Mouse (Mus musculus): ENCODE data around the gene Phldb1. TPM values are rescaled to one million over a fixed set of nuclear protein-coding genes. Genes with fewer than 3 reads are reported as not detected.
"Not testable (repeated sequence)": the region's sequence is repeated elsewhere in the genome, so short reads cannot be mapped to it uniquely, and the experiment has no call there.

The Phldb1 gene
- polyA plus RNA-seq (2014; fragmentation: Nextera tagmentation; extraction: Ambion mirVana): 41.9 and 46.4 TPM in 2 replicates

- ATAC-seq (ENCODE audit: low FRiP score) (peak; percentile 60), DNase-seq (ENCODE audit: low spot score) (no peak)
- H3K4me3 ChIP-seq (replicated peaks; ENCODE audit: low read length): peak within 1 kb of the TSS; percentile 49
- peak within 1 kb of the TSS; percentile 44 for H3K27ac ChIP-seq
- H3K4me1 ChIP-seq (replicated peaks; ENCODE audit: control insufficient read depth, insufficient read depth, low read length): peaks cover 10% of the 10 kb centered on the region; the same call in 1 of the 2 replicates
- peak within 1 kb of the TSS; percentile 57 for H3K9ac ChIP-seq
- peaks cover 14% of the 10 kb centered on the region; the same call in 1 of the 2 replicates for H3K27me3 ChIP-seq (ENCODE audit: control insufficient read depth, insufficient read depth, low read length)
- peak within 1 kb of the TSS; percentile 94 for H3K4me2 ChIP-seq (replicated peaks)
- H3K9me3 ChIP-seq (ENCODE audit: control insufficient read depth, low read length): no peaks in the 10 kb centered on the region
- under 1% methylated on average over 44 of the region's 47 CpGs for WGBS
- H3K36me3 ChIP-seq (replicated peaks; ENCODE audit: control insufficient read depth, insufficient read depth): no peaks in the 10 kb centered on the region
These were observed at the start of gene Phldb1 for GRCm38 (mm10) chr9:44734524-44735494. Phldb1 (minus strand) TSS chr9:44735198.

GRCm38 (mm10) chr9:44772750-44773651, 38.0 kb upstream of the Phldb1 start:
- peak overlapping the region; percentile 90 for H3K9ac ChIP-seq
- peaks cover 25% of the 10 kb centered on the region for H3K36me3 ChIP-seq (replicated peaks; ENCODE audit: control insufficient read depth, insufficient read depth)
- under 1% methylated on average over 41 of the region's 41 CpGs for WGBS
- no peaks in the 10 kb centered on the region for H3K27me3 ChIP-seq (ENCODE audit: control insufficient read depth, insufficient read depth, low read length)
- ATAC-seq (ENCODE audit: low FRiP score) (peak; percentile 98), DNase-seq (ENCODE audit: low spot score) (peak; percentile 97)
- H3K9me3 ChIP-seq (ENCODE audit: control insufficient read depth, low read length): no peaks in the 10 kb centered on the region
- peak overlapping the region; percentile 78 for H3K4me3 ChIP-seq (replicated peaks; ENCODE audit: low read length)
- H3K27ac ChIP-seq: peak overlapping the region; percentile 90
- peak overlapping the region; percentile 78 for H3K4me2 ChIP-seq (replicated peaks)
- H3K4me1 ChIP-seq (replicated peaks; ENCODE audit: control insufficient read depth, insufficient read depth, low read length): peaks cover 8% of the 10 kb centered on the region

GRCm38 (mm10) chr9:44772392-44772749, 37.4 kb upstream of the Phldb1 start:
- H3K9ac ChIP-seq: peak overlapping the region; percentile 39; the same call in 1 of the 2 replicates
- H3K4me1 ChIP-seq (replicated peaks; ENCODE audit: control insufficient read depth, insufficient read depth, low read length): peaks cover 8% of the 10 kb centered on the region
- H3K4me2 ChIP-seq (replicated peaks): no peak overlapping the region
- no peaks in the 10 kb centered on the region for H3K9me3 ChIP-seq (ENCODE audit: control insufficient read depth, low read length)
- H3K4me3 ChIP-seq (replicated peaks; ENCODE audit: low read length): peak overlapping the region; percentile 78; the same call in 1 of the 2 replicates
- H3K27ac ChIP-seq: peak overlapping the region; percentile 47; the same call in 1 of the 2 replicates
- ATAC-seq (ENCODE audit: low FRiP score) (no peak), DNase-seq (ENCODE audit: low spot score) (no peak)
- WGBS: 25% methylated on average over 5 of the region's 5 CpGs
- H3K27me3 ChIP-seq (ENCODE audit: control insufficient read depth, insufficient read depth, low read length): no peaks in the 10 kb centered on the region
- peaks cover 25% of the 10 kb centered on the region for H3K36me3 ChIP-seq (replicated peaks; ENCODE audit: control insufficient read depth, insufficient read depth)

- H3K9me3 ChIP-seq (ENCODE audit: control insufficient read depth, low read length): no peaks in the 10 kb centered on the region
- no peak overlapping the region for H3K9ac ChIP-seq
- no peak for ATAC-seq (ENCODE audit: low FRiP score)
- no peak overlapping the region for H3K27ac ChIP-seq
- H3K36me3 ChIP-seq (replicated peaks; ENCODE audit: control insufficient read depth, insufficient read depth): peaks cover 18% of the 10 kb centered on the region
- no peaks in the 10 kb centered on the region for H3K27me3 ChIP-seq (ENCODE audit: control insufficient read depth, insufficient read depth, low read length)
- DNase-seq (ENCODE audit: low spot score): no peak
- H3K4me3 ChIP-seq (replicated peaks; ENCODE audit: low read length): no peak overlapping the region
- H3K4me1 ChIP-seq (replicated peaks; ENCODE audit: control insufficient read depth, insufficient read depth, low read length): peaks cover 13% of the 10 kb centered on the region
- no peak overlapping the region for H3K4me2 ChIP-seq (replicated peaks)
- 93% methylated on average over 5 of the region's 5 CpGs for WGBS
These were observed 36.4 kb upstream of the Phldb1 start for GRCm38 (mm10) chr9:44771376-44771775.

DNA sequence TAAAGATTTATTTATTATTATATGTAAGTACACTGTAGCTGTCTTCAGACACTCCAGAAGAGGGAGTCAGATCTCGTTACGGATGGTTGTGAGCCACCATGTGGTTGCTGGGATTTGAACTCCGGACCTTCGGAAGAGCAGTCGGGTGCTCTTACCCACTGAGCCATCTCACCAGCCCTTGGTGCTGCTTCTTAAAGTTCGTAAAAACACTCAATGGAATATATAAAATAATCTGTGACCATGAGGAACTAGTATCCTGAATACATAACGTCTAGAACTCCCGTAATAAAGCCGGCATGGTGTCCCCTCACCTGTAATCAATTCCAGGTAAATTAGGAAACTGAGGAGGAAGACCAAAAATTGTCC, 33.0 kb upstream of the Phldb1 start:
- not testable (repeated sequence) for H3K9me3 ChIP-seq (ENCODE audit: control insufficient read depth, low read length); H3K9ac ChIP-seq; ATAC-seq (ENCODE audit: low FRiP score); H3K27me3 ChIP-seq (ENCODE audit: control insufficient read depth, insufficient read depth, low read length); DNase-seq (ENCODE audit: low spot score); H3K36me3 ChIP-seq (replicated peaks; ENCODE audit: control insufficient read depth, insufficient read depth)
- peaks cover 16% of the 10 kb centered on the region for H3K4me1 ChIP-seq (replicated peaks; ENCODE audit: control insufficient read depth, insufficient read depth, low read length)
- H3K4me2 ChIP-seq (replicated peaks): peak overlapping the region; percentile 88
- WGBS: 49% methylated on average over 7 of the region's 9 CpGs
- H3K4me3 ChIP-seq (replicated peaks; ENCODE audit: low read length): peak overlapping the region; percentile 100
- H3K27ac ChIP-seq: peak overlapping the region; percentile 96

- H3K27ac ChIP-seq: peak within 1 kb of the TSS; percentile 96
- peak within 1 kb of the TSS; percentile 88 for H3K4me2 ChIP-seq (replicated peaks)
- DNase-seq (ENCODE audit: low spot score): peak; percentile 89
- ATAC-seq (ENCODE audit: low FRiP score): peak; percentile 91
- H3K9me3 ChIP-seq (ENCODE audit: control insufficient read depth, low read length): no peaks in the 10 kb centered on the region
- no peaks in the 10 kb centered on the region for H3K27me3 ChIP-seq (ENCODE audit: control insufficient read depth, insufficient read depth, low read length)
- H3K9ac ChIP-seq: peak within 1 kb of the TSS; percentile 96
- peaks cover 16% of the 10 kb centered on the region for H3K4me1 ChIP-seq (replicated peaks; ENCODE audit: control insufficient read depth, insufficient read depth, low read length)
- no peaks in the 10 kb centered on the region for H3K36me3 ChIP-seq (replicated peaks; ENCODE audit: control insufficient read depth, insufficient read depth)
- under 1% methylated on average over 69 of the region's 82 CpGs for WGBS
- H3K4me3 ChIP-seq (replicated peaks; ENCODE audit: low read length): peak within 1 kb of the TSS; percentile 100
These were observed 32.4 kb upstream of the Phldb1 start, which contains the start of the genes Arcn1 and Ift46 for GRCm38 (mm10) chr9:44767101-44768028. Arcn1 (minus strand) TSS chr9:44767845. Ift46 (plus strand) TSS chr9:44767908.

DNA sequence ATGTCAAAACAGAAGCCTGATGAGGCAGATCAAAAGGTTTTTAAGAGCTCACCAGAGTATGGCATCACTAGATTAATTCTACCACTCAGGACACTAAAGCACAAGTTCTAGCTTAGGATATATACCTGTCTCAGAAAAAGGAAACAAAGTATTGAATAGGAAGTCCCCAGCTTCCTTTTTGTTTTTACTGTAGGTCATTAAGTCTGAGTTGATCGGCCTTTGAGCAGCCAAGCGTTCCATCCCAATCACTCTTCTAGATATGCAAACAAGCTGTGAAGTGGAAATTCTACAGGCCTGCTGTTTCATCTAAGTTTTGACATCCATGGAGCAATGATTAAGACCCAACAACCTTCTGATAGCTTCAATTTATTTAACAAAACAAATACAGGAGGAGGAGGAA, 25.9 kb upstream of the Phldb1 start:
- Histone ChIP-seq H3K27ac (no peak overlapping the region), H3K9ac (no peak overlapping the region), H3K27me3 (ENCODE audit: control insufficient read depth, insufficient read depth, low read length) (no peaks in the 10 kb centered on the region), H3K4me2 (replicated peaks) (no peak overlapping the region), H3K36me3 (replicated peaks; ENCODE audit: control insufficient read depth, insufficient read depth) (peaks cover 44% of the 10 kb centered on the region), H3K9me3 (ENCODE audit: control insufficient read depth, low read length) (no peaks in the 10 kb centered on the region), H3K4me1 (replicated peaks; ENCODE audit: control insufficient read depth, insufficient read depth, low read length) (peaks cover 9% of the 10 kb centered on the region), H3K4me3 (replicated peaks; ENCODE audit: low read length) (no peak overlapping the region)
- DNase-seq (ENCODE audit: low spot score) (no peak), ATAC-seq (ENCODE audit: low FRiP score) (no peak)
- 75% methylated on average over 2 of the region's 2 CpGs for WGBS

GRCm38 (mm10) chr9:44748473-44748872, 13.5 kb upstream of the Phldb1 start:
- no peaks in the 10 kb centered on the region for H3K4me1 ChIP-seq (replicated peaks; ENCODE audit: control insufficient read depth, insufficient read depth, low read length)
- peaks cover 98% of the 10 kb centered on the region for H3K36me3 ChIP-seq (replicated peaks; ENCODE audit: control insufficient read depth, insufficient read depth)
- H3K4me2 ChIP-seq (replicated peaks): no peak overlapping the region
- H3K4me3 ChIP-seq (replicated peaks; ENCODE audit: low read length): no peak overlapping the region
- H3K27me3 ChIP-seq (ENCODE audit: control insufficient read depth, insufficient read depth, low read length): no peaks in the 10 kb centered on the region
- no peak for DNase-seq (ENCODE audit: low spot score)
- no peak overlapping the region for H3K27ac ChIP-seq
- no peak for ATAC-seq (ENCODE audit: low FRiP score)
- WGBS: 96% methylated on average over 7 of the region's 7 CpGs
- no peaks in the 10 kb centered on the region for H3K9me3 ChIP-seq (ENCODE audit: control insufficient read depth, low read length)
- no peak overlapping the region for H3K9ac ChIP-seq

All from hindbrain, embryonic 14.5 days (tissue).